Mouse (Mus musculus): ENCODE measurements around the gene Uqcr10.

GRCm38 (mm10) chr11:4744691-4745090, 40.5 kb upstream of the Uqcr10 start:
- no peak for TF ChIP-seq CTCF (conservative IDR thresholded peaks at IDR 0.05; ENCODE audit: insufficient read depth, insufficient read length, low read depth, low read length)
- no peak for TF ChIP-seq POLR2A (IDR thresholded peaks at IDR 0.05; ENCODE audit: low read depth, low read length)

Data from kidney, adult 2 months (tissue).